Mouse (Mus musculus): ENCODE data around the gene Akap10.
A peak's percentile ranks its signal among the peaks of the same experiment; 100 is the strongest.
"Not testable (repeated sequence)": the region's sequence is repeated elsewhere in the genome, so short reads cannot be mapped to it uniquely, and the experiment has no call there.

Akap10 gene

GRCm38 (mm10) chr11:61930098-61930517 is at the start of gene Akap10:
Gene Akap10, minus strand, starts transcription at chr11:61930252.
- DNase-seq (ENCODE audit: low read depth in 1 of 2, low spot score in 2 of 2): peak; percentile 76 to 85

- DNase-seq (ENCODE audit: low read depth in 1 of 2, low spot score in 2 of 2): no peak
Observed at GRCm38 (mm10) chr11:61975783-61976182, 45.7 kb upstream of the Akap10 start.

GRCm38 (mm10) chr11:61974106-61974707 is 44.2 kb upstream of the Akap10 start:
- DNase-seq (ENCODE audit: low read depth in 1 of 2, low spot score in 2 of 2): no peak

GRCm38 (mm10) chr11:61971441-61972221 is 41.6 kb upstream of the Akap10 start:
- DNase-seq (ENCODE audit: low read depth in 1 of 2, low spot score in 2 of 2): no peak

GRCm38 (mm10) chr11:61970901-61971300 is 40.8 kb upstream of the Akap10 start:
- no peak for DNase-seq (ENCODE audit: low read depth in 1 of 2, low spot score in 2 of 2)

- DNase-seq (ENCODE audit: low read depth in 1 of 2, low spot score in 2 of 2): no peak
Observed at GRCm38 (mm10) chr11:61968875-61969274, 38.8 kb upstream of the Akap10 start.

GRCm38 (mm10) chr11:61967034-61967433 is 37.0 kb upstream of the Akap10 start:
- DNase-seq (ENCODE audit: low read depth in 1 of 2, low spot score in 2 of 2): no peak

- no peak for DNase-seq (ENCODE audit: low read depth in 1 of 2, low spot score in 2 of 2)
Observed at GRCm38 (mm10) chr11:61964611-61965010, 34.6 kb upstream of the Akap10 start.

GRCm38 (mm10) chr11:61963193-61963592 is 33.1 kb upstream of the Akap10 start:
- DNase-seq (ENCODE audit: low read depth in 1 of 2, low spot score in 2 of 2): no peak

- no peak for DNase-seq (ENCODE audit: low read depth in 1 of 2, low spot score in 2 of 2)
Observed at GRCm38 (mm10) chr11:61962684-61963083, 32.6 kb upstream of the Akap10 start.

GRCm38 (mm10) chr11:61960096-61960495 is 30.0 kb upstream of the Akap10 start:
- DNase-seq (ENCODE audit: low read depth in 1 of 2, low spot score in 2 of 2): no peak

- not testable (repeated sequence) for DNase-seq (ENCODE audit: low read depth in 1 of 2, low spot score in 2 of 2)
Observed at GRCm38 (mm10) chr11:61958706-61959105, 28.7 kb upstream of the Akap10 start.

GRCm38 (mm10) chr11:61957296-61957813 is 27.3 kb upstream of the Akap10 start:
- DNase-seq (ENCODE audit: low read depth in 1 of 2, low spot score in 2 of 2): no peak

GRCm38 (mm10) chr11:61956572-61957295 is 26.7 kb upstream of the Akap10 start, which contains the start of gene Specc1:
Gene Specc1, plus strand, starts transcription at chr11:61956763.
- peak; percentile 65 to 83 for DNase-seq (ENCODE audit: low read depth in 1 of 2, low spot score in 2 of 2)

GRCm38 (mm10) chr11:61955951-61956350 is 25.9 kb upstream of the Akap10 start:
- no peak for DNase-seq (ENCODE audit: low read depth in 1 of 2, low spot score in 2 of 2)

GRCm38 (mm10) chr11:61955136-61955535 is 25.1 kb upstream of the Akap10 start:
- DNase-seq (ENCODE audit: low read depth in 1 of 2, low spot score in 2 of 2): no peak

- DNase-seq (ENCODE audit: low read depth in 1 of 2, low spot score in 2 of 2): peak; percentile 24 to 70
Observed at GRCm38 (mm10) chr11:61950632-61951031, 20.6 kb upstream of the Akap10 start.

GRCm38 (mm10) chr11:61949315-61949714 is 19.3 kb upstream of the Akap10 start:
- DNase-seq (ENCODE audit: low read depth in 1 of 2, low spot score in 2 of 2): no peak

- DNase-seq (ENCODE audit: low read depth in 1 of 2, low spot score in 2 of 2): no peak
Observed at GRCm38 (mm10) chr11:61946608-61947007, 16.6 kb upstream of the Akap10 start.

GRCm38 (mm10) chr11:61944417-61944816 is 14.4 kb upstream of the Akap10 start:
- no peak for DNase-seq (ENCODE audit: low read depth in 1 of 2, low spot score in 2 of 2)

- DNase-seq (ENCODE audit: low read depth in 1 of 2, low spot score in 2 of 2): no peak
Observed at GRCm38 (mm10) chr11:61942903-61943302, 12.9 kb upstream of the Akap10 start.

GRCm38 (mm10) chr11:61937761-61938160 is 7.7 kb upstream of the Akap10 start:
- DNase-seq (ENCODE audit: low read depth in 1 of 2, low spot score in 2 of 2): no peak

All from monocyte, adult 2 months (primary cell).